9 mouse cellular contexts compared by ENCODE assay signal in genomic region chr5:144875892-144876291, GRCm38 (mm10).
DNase-seq lines count a peak whose midpoint lies in the region; ATAC-seq and TF ChIP-seq lines count a peak whose summit lies in the region.
"Had no signal": no experiment of that assay in that cellular context is flagged by ENCODE, and none has a peak within 500 bp of the region (broad histone marks: within the 10 kb centered on the region; RNA-seq: fewer than 3 reads in every experiment).

No protein-coding gene starts in this region.

- H3K9ac ChIP-seq in kidney, embryonic 15.5 days: no peak overlapping the region
- no peak overlapping the region for H3K9ac ChIP-seq in forebrain, embryonic 16.5 days (replicated peaks; ENCODE audit: low read depth, low read length)
- H3K9ac ChIP-seq in intestine, embryonic 15.5 days: no peak overlapping the region
- H3K9ac ChIP-seq in limb, embryonic 11.5 days (ENCODE audit: low read length): no peak overlapping the region
- no peak overlapping the region for H3K9ac ChIP-seq in midbrain, embryonic 14.5 days (replicated peaks; ENCODE audit: low read length)
- H3K9ac ChIP-seq: embryonic facial prominence, embryonic 13.5 days had no signal

- peak; percentile 32 for DNase-seq in kidney, adult 11 months
- peak; percentile 63 for DNase-seq in c-Kit-positive CD71-positive TER-119-positive erythroid progenitor cells, embryonic 14.5 days (ENCODE audit: low spot score)
- peak; percentile 81 for DNase-seq in limb, embryonic 11.5 days (ENCODE audit: low spot score)
- peak; percentile 88 for DNase-seq in midbrain, embryonic 14.5 days

- no peak overlapping the region for H3K27ac ChIP-seq in kidney, embryonic 15.5 days
- H3K27ac ChIP-seq in forebrain, embryonic 16.5 days (ENCODE audit: low read length): no peak overlapping the region
- H3K27ac ChIP-seq in intestine, embryonic 15.5 days: no peak overlapping the region
- H3K27ac ChIP-seq in limb, embryonic 11.5 days (replicated peaks; ENCODE audit: low read depth, low read length): no peak overlapping the region
- no peak overlapping the region for H3K27ac ChIP-seq in midbrain, embryonic 14.5 days (replicated peaks; ENCODE audit: low read depth, low read length)
- no peak overlapping the region for H3K27ac ChIP-seq in small intestine, adult 2 months (ENCODE audit: insufficient read depth, low read depth, low read length)
- H3K27ac ChIP-seq: embryonic facial prominence, embryonic 13.5 days had no signal

- H3K4me3 ChIP-seq in kidney, embryonic 15.5 days (replicated peaks): no peak overlapping the region
- H3K4me3 ChIP-seq in forebrain, embryonic 16.5 days (replicated peaks; ENCODE audit: low read length): no peak overlapping the region
- H3K4me3 ChIP-seq in intestine, embryonic 15.5 days (replicated peaks): no peak overlapping the region
- H3K4me3 ChIP-seq in limb, embryonic 11.5 days (ENCODE audit: low read depth, low read length): no peak overlapping the region
- H3K4me3 ChIP-seq in midbrain, embryonic 14.5 days (replicated peaks; ENCODE audit: low read depth, low read length): no peak overlapping the region
- no peak overlapping the region for H3K4me3 ChIP-seq in small intestine, adult 2 months (ENCODE audit: low read depth, low read length)
- H3K4me3 ChIP-seq: embryonic facial prominence, embryonic 13.5 days had no signal

- ATAC-seq in kidney, embryonic 15.5 days (replicated peaks; ENCODE audit: low FRiP score): no peak
- peak; percentile 44; the same call in 1 of the 2 replicates for ATAC-seq in forebrain, embryonic 16.5 days
- ATAC-seq in intestine, embryonic 15.5 days: peak; percentile 62
- ATAC-seq in limb, embryonic 11.5 days (ENCODE audit: insufficient number of reproducible peaks, low FRiP score, low TSS enrichment, low read depth): no peak
- ATAC-seq in midbrain, embryonic 14.5 days (ENCODE audit: low FRiP score, low TSS enrichment): peak; percentile 43; the same call in 1 of the 2 replicates

- H3K36me3 ChIP-seq in kidney, embryonic 15.5 days: peaks cover 42% of the 10 kb centered on the region
- peaks cover 3% of the 10 kb centered on the region; the same call in 1 of the 2 replicates for H3K36me3 ChIP-seq in forebrain, embryonic 16.5 days (ENCODE audit: control insufficient read depth, insufficient read depth)
- no peaks in the 10 kb centered on the region; the same call in none of the 2 replicates for H3K36me3 ChIP-seq in intestine, embryonic 15.5 days
- H3K36me3 ChIP-seq in limb, embryonic 11.5 days (ENCODE audit: control insufficient read depth, insufficient read depth, low read length): peaks cover 5% of the 10 kb centered on the region
- H3K36me3 ChIP-seq in midbrain, embryonic 14.5 days (ENCODE audit: control insufficient read depth, insufficient read depth, low read length): peaks cover 45% of the 10 kb centered on the region
- peaks cover 23% of the 10 kb centered on the region for H3K36me3 ChIP-seq in small intestine, adult 2 months (ENCODE audit: control insufficient read depth, insufficient read depth, low read length)

- H3K27me3 ChIP-seq in kidney, embryonic 15.5 days: no peaks in the 10 kb centered on the region
- H3K27me3 ChIP-seq in forebrain, embryonic 16.5 days (replicated peaks; ENCODE audit: control insufficient read depth, insufficient read depth, low read length): no peaks in the 10 kb centered on the region
- no peaks in the 10 kb centered on the region for H3K27me3 ChIP-seq in intestine, embryonic 15.5 days (replicated peaks)
- H3K27me3 ChIP-seq in limb, embryonic 11.5 days (ENCODE audit: control insufficient read depth, insufficient read depth, low read length): no peaks in the 10 kb centered on the region
- H3K27me3 ChIP-seq in midbrain, embryonic 14.5 days (ENCODE audit: control insufficient read depth, insufficient read depth, low read length): no peaks in the 10 kb centered on the region
- H3K27me3 ChIP-seq in small intestine, adult 2 months (ENCODE audit: control insufficient read depth, insufficient read depth, low read length): no peaks in the 10 kb centered on the region
- H3K27me3 ChIP-seq: embryonic facial prominence, embryonic 13.5 days had no signal

- TF ChIP-seq CTCF in small intestine, adult 2 months (IDR thresholded peaks at IDR 0.05; ENCODE audit: extremely low read depth, insufficient read length, insufficient replicate concordance, low read depth, low read length): peak; percentile 97

- H3K4me2 ChIP-seq in kidney, embryonic 15.5 days: no peak overlapping the region
- H3K4me2 ChIP-seq in forebrain, embryonic 16.5 days (ENCODE audit: low read length): no peak overlapping the region
- no peak overlapping the region for H3K4me2 ChIP-seq in intestine, embryonic 15.5 days (replicated peaks)
- H3K4me2 ChIP-seq in limb, embryonic 11.5 days (ENCODE audit: low read depth, severe bottlenecking): no peak overlapping the region
- no peak overlapping the region for H3K4me2 ChIP-seq in midbrain, embryonic 14.5 days (ENCODE audit: low read length)
- H3K4me2 ChIP-seq: embryonic facial prominence, embryonic 13.5 days had no signal

- H3K4me1 ChIP-seq in kidney, embryonic 15.5 days: 0 out of 2 replicates have a peak, but pooled peaks cover 3% of the 10 kb centered on the region
- no peaks in the 10 kb centered on the region for H3K4me1 ChIP-seq in forebrain, embryonic 16.5 days (replicated peaks; ENCODE audit: control insufficient read depth, insufficient read depth, low read length)
- H3K4me1 ChIP-seq in intestine, embryonic 15.5 days (replicated peaks): no peaks in the 10 kb centered on the region
- H3K4me1 ChIP-seq in limb, embryonic 11.5 days (ENCODE audit: control insufficient read depth, insufficient read depth, low read length): peaks cover 3% of the 10 kb centered on the region; the same call in 1 of the 2 replicates
- H3K4me1 ChIP-seq in midbrain, embryonic 14.5 days (ENCODE audit: control insufficient read depth, insufficient read depth, low read length): no peaks in the 10 kb centered on the region
- no peaks in the 10 kb centered on the region for H3K4me1 ChIP-seq in small intestine, adult 2 months (ENCODE audit: control insufficient read depth, insufficient read depth, insufficient read length, low read length)

- H3K9me3 ChIP-seq in kidney, embryonic 15.5 days (replicated peaks): no peaks in the 10 kb centered on the region
- no peaks in the 10 kb centered on the region for H3K9me3 ChIP-seq in forebrain, embryonic 16.5 days (ENCODE audit: control insufficient read depth, low read length)
- H3K9me3 ChIP-seq in intestine, embryonic 15.5 days: no peaks in the 10 kb centered on the region
- H3K9me3 ChIP-seq in limb, embryonic 11.5 days (ENCODE audit: control insufficient read depth, low read length): no peaks in the 10 kb centered on the region
- no peaks in the 10 kb centered on the region for H3K9me3 ChIP-seq in midbrain, embryonic 14.5 days (ENCODE audit: control insufficient read depth, low read length)
- H3K9me3 ChIP-seq: embryonic facial prominence, embryonic 13.5 days had no signal

- 17% methylated on average over 13 of the region's 13 CpGs for WGBS in kidney, embryonic 15.5 days
- 10% methylated on average over 13 of the region's 13 CpGs for WGBS in forebrain, embryonic 16.5 days
- WGBS in intestine, embryonic 15.5 days: 15% methylated on average over 13 of the region's 13 CpGs
- WGBS in limb, embryonic 11.5 days: 16% methylated on average over 13 of the region's 13 CpGs
- WGBS in midbrain, embryonic 14.5 days: 18% methylated on average over 13 of the region's 13 CpGs
- 7% methylated on average over 13 of the region's 13 CpGs for WGBS in small intestine, adult 2 months

- no peak for TF ChIP-seq POLR2A in small intestine, adult 2 months (IDR thresholded peaks at IDR 0.05; ENCODE audit: low read depth, low read length)

Comparison
In these comparisons a context has a peak if more than half of its experiments do, and no peak if none do; other contexts are left out.
1. DNase-seq: peak in every context shown above with its lines; median percentile 88 in midbrain, embryonic 14.5 days; 81 in limb, embryonic 11.5 days; 63 in c-Kit-positive CD71-positive TER-119-positive erythroid progenitor cells, embryonic 14.5 days; 32 in kidney, adult 11 months.
2. ATAC-seq: peak in forebrain, embryonic 16.5 days (single experiment), intestine, embryonic 15.5 days (single experiment) and midbrain, embryonic 14.5 days (single experiment); none in kidney, embryonic 15.5 days (single experiment) and limb, embryonic 11.5 days (single experiment).